Mouse (Mus musculus) midbrain, embryonic 16.5 days (tissue): ENCODE results near the gene Ctbp2. TPM values are rescaled to one million over a fixed set of nuclear protein-coding genes. Genes with fewer than 3 reads are reported as not detected.

Source experiments
- ATAC-seq: fragments of 200-750 bp; cut with Nextera tagmentation; 2 replicates; pipeline ENCODE4 v1.8.0; 2017; ENCODE audit warnings: moderate TSS enrichment
- H3K27ac ChIP-seq: fragments of 300-500 bp; sonication (generic); 2 replicates; pipeline ENCODE4 v1.5.1; 2014; ENCODE audit warnings: mild to moderate bottlenecking, low read length, mixed read lengths
- H3K27me3 ChIP-seq: fragments of 300-500 bp; sonication (generic); 2 replicates; pipeline ENCODE4 v1.6.1; 2014; ENCODE audit warnings: low read depth, low read length, mixed read lengths; ENCODE audit not compliant: control insufficient read depth, insufficient read depth
- H3K36me3 ChIP-seq: fragments of 300-500 bp; sonication (generic); 2 replicates; pipeline ENCODE4 v1.6.1; 2014; ENCODE audit warnings: mild to moderate bottlenecking, low read length, moderate library complexity, mixed read lengths; ENCODE audit not compliant: control insufficient read depth, insufficient read depth
- H3K4me1 ChIP-seq: fragments of 300-500 bp; sonication (generic); 2 replicates; pipeline ENCODE4 v1.6.1; 2014; ENCODE audit warnings: mild to moderate bottlenecking, low read length, mixed read lengths; ENCODE audit not compliant: control insufficient read depth, insufficient read depth
- H3K4me2 ChIP-seq: fragments of 300-500 bp; sonication (generic); 2 replicates; pipeline ENCODE4 v1.6.1; 2014; ENCODE audit warnings: mild to moderate bottlenecking, low read length, mixed read lengths
- H3K4me3 ChIP-seq: fragments of 300-500 bp; sonication (generic); 2 replicates; pipeline ENCODE4 v1.5.1; 2014; ENCODE audit warnings: low read depth, mild to moderate bottlenecking, low read length, moderate library complexity, mixed read lengths
- H3K9ac ChIP-seq: fragments of 300-500 bp; sonication (generic); 2 replicates; pipeline ENCODE4 v1.6.1; 2014; ENCODE audit warnings: low read depth, low read length, mixed read lengths
- H3K9me3 ChIP-seq: fragments of 300-500 bp; sonication (generic); replicated peaks from 2 replicates; pipeline ENCODE4 v1.6.1; 2014; ENCODE audit warnings: mild to moderate bottlenecking, low read length, mixed read lengths; ENCODE audit not compliant: control insufficient read depth, poor library complexity, severe bottlenecking
- WGBS: fragments of 180-500 bp; shearing (Covaris S2); extraction: QIAGEN DNeasy Blood & Tissue Kit; methylation state at CpG from one replicate; pipeline ENCODE4 v1.1.7; 2014; 5-methylcytosine and 5-hydroxymethylcytosine counted together
- polyA plus RNA-seq: library from polyadenylated mRNA; unstranded; fragments of >200 nt; fragmentation: Nextera tagmentation; extraction: Ambion mirVana; gene quantifications from 2 replicates; pipeline ENCODE4 v1.2.1, GENCODE M21; 2015

The Ctbp2 gene
- polyA plus RNA-seq, 1 experiment from 2014 or later, result 43.7 TPM

DNA sequence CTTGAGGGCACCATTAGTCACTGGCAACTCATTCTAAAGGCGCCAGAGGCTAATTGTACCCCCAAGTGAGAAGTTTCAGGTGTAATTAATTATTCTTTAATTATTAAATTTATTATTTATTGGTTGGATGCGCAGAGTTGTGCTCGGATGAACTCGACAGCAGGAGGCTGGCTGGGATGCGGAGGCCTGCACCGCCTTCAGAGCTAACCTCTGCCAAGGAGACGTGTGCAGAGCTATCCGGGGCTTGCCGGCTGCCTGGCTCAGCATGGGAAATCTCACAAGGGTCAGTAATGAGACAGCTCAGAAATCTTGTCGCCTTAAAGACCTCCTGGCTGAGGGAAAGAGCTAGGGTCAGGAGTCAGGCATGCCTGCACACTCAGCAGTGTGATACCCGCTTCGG lies 31.5 kb upstream of the Ctbp2 start:
- H3K4me2 ChIP-seq, result no peak overlapping the region
- no peaks in the 10 kb centered on the region for H3K9me3 ChIP-seq
- no peak overlapping the region for H3K9ac ChIP-seq
- H3K27ac ChIP-seq, result no peak overlapping the region
- no peak for ATAC-seq
- H3K36me3 ChIP-seq, result no peaks in the 10 kb centered on the region
- no peaks in the 10 kb centered on the region for H3K4me1 ChIP-seq
- WGBS, result 74% methylated on average over 12 of the region's 12 CpGs
- no peak overlapping the region for H3K4me3 ChIP-seq
- no peaks in the 10 kb centered on the region for H3K27me3 ChIP-seq

GRCm38 (mm10) chr7:133154846-133155245 lies 30.7 kb upstream of the Ctbp2 start:
- 82% methylated on average over 6 of the region's 6 CpGs for WGBS
- Histone ChIP-seq H3K27ac (no peak overlapping the region), H3K4me2 (no peak overlapping the region), H3K4me3 (no peak overlapping the region), H3K4me1 (no peaks in the 10 kb centered on the region), H3K27me3 (no peaks in the 10 kb centered on the region), H3K9ac (no peak overlapping the region), H3K9me3 (no peaks in the 10 kb centered on the region), H3K36me3 (no peaks in the 10 kb centered on the region)
- ATAC-seq, result no peak

- no peaks in the 10 kb centered on the region for H3K4me1 ChIP-seq
- no peak overlapping the region for H3K4me2 ChIP-seq
- H3K9me3 ChIP-seq, result no peaks in the 10 kb centered on the region
- no peak overlapping the region for H3K9ac ChIP-seq
- ATAC-seq, result no peak
- H3K27ac ChIP-seq, result no peak overlapping the region
- 79% methylated on average over 8 of the region's 8 CpGs for WGBS
- no peaks in the 10 kb centered on the region for H3K36me3 ChIP-seq
- H3K4me3 ChIP-seq, result no peak overlapping the region
- no peaks in the 10 kb centered on the region for H3K27me3 ChIP-seq
Measured at GRCm38 (mm10) chr7:133139689-133140336, 15.7 kb upstream of the Ctbp2 start.

- Histone ChIP-seq H3K27ac (no peak overlapping the region), H3K36me3 (no peaks in the 10 kb centered on the region), H3K9me3 (no peaks in the 10 kb centered on the region), H3K4me3 (no peak overlapping the region), H3K27me3 (no peaks in the 10 kb centered on the region), H3K4me2 (no peak overlapping the region), H3K4me1 (no peaks in the 10 kb centered on the region), H3K9ac (no peak overlapping the region)
- WGBS, result 70% methylated on average over 5 of the region's 5 CpGs
- no peak for ATAC-seq
Measured at GRCm38 (mm10) chr7:133133552-133133951, 9.4 kb upstream of the Ctbp2 start.

DNA sequence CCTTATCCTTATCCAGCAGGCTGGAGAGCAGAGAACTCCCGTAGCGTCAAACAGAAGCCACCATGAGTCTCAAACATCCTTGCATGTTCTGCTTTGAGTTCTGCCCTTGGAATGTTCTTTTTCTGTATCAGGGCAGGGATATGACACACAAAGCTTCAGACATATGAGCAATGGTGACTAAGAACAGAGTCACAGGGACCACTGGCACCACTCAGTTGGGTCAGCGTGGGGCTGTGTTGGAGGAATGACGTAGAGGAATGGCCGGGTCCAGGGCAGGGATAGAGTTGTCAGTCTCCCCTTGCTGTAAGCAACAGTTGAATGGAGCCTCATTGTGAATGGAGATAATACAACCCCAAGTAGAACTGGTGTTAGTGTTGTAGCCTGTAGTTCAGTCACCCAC lies 8.5 kb upstream of the Ctbp2 start:
- H3K27me3 ChIP-seq, result no peaks in the 10 kb centered on the region
- no peak overlapping the region for H3K4me2 ChIP-seq
- no peak overlapping the region for H3K9ac ChIP-seq
- no peaks in the 10 kb centered on the region for H3K9me3 ChIP-seq
- H3K4me3 ChIP-seq, result no peak overlapping the region
- H3K36me3 ChIP-seq, result no peaks in the 10 kb centered on the region
- 95% methylated on average over 5 of the region's 5 CpGs for WGBS
- no peak overlapping the region for H3K27ac ChIP-seq
- no peak for ATAC-seq
- no peaks in the 10 kb centered on the region for H3K4me1 ChIP-seq

GRCm38 (mm10) chr7:133124701-133125485 lies 739 bp upstream of the Ctbp2 start:
- WGBS, result 8% methylated on average over 34 of the region's 34 CpGs
- H3K4me3 ChIP-seq, result peak overlapping the region; percentile 92
- peak overlapping the region; percentile 95 for H3K4me2 ChIP-seq
- no peak for ATAC-seq
- H3K27me3 ChIP-seq, result peaks cover 6% of the 10 kb centered on the region; the same call in 1 of the 2 replicates
- H3K27ac ChIP-seq, result peak overlapping the region; percentile 90; the same call in 1 of the 2 replicates
- H3K9me3 ChIP-seq, result no peaks in the 10 kb centered on the region
- no peaks in the 10 kb centered on the region for H3K36me3 ChIP-seq
- no peak overlapping the region; the same call in 1 of the 2 replicates for H3K9ac ChIP-seq
- peaks cover 16% of the 10 kb centered on the region for H3K4me1 ChIP-seq

DNA sequence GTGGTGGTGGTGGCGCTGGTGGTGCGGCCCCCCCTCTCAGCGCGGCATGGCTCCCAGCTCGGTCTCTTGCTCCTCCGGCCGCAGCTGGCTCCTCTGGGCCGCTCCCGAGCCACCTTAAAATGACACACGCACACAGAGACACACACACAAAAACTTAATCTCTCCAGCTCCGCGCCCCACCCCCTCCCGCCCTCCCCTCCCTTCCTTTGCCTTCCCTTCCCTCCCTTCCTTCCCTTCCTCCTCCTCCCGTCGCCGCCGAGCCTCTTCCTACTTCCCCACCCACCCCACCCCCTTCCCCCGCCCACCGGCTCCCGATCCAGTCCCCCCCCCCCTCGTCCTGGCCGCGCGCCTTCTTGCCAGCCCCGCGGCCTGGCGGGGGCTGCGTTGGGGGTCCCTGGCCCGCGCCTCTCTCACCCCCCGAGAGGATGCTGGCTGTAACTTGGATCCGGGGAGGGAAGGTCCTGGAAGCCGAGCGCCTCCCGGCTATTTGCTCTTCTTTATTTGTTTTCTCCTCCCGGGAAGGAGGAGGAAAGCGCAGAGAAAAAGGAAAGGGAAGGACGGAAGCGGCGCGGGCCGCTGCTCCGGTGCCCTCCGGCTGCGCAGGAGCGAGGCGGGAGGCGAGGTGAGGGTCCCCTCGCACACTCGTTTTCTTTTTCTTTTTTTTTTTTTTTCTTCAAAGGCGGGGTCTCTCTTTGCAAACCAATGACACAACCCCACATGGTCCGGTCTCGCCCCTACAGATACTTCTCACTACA lies 733 bp downstream of the Ctbp2 start, which contains the start of gene Fgfr2:
Gene Fgfr2 (minus strand): TSS at position 107 of the 755 bp plus-strand sequence.
- Histone ChIP-seq H3K4me3 (peak within 1 kb of the TSS; percentile 92), H3K36me3 (no peaks in the 10 kb centered on the region), H3K4me2 (peak within 1 kb of the TSS; percentile 95), H3K27me3 (peaks cover 6% of the 10 kb centered on the region; the same call in 1 of the 2 replicates), H3K9me3 (no peaks in the 10 kb centered on the region), H3K9ac (peak within 1 kb of the TSS; percentile 92), H3K4me1 (peaks cover 18% of the 10 kb centered on the region), H3K27ac (peak within 1 kb of the TSS; percentile 90)
- WGBS, result under 1% methylated on average over 32 of the region's 53 CpGs
- peak; percentile 78 for ATAC-seq

- H3K9me3 ChIP-seq, result no peaks in the 10 kb centered on the region
- under 1% methylated on average over 80 of the region's 102 CpGs for WGBS
- H3K9ac ChIP-seq, result peak overlapping the region; percentile 92
- H3K27me3 ChIP-seq, result peaks cover 6% of the 10 kb centered on the region; the same call in 1 of the 2 replicates
- H3K4me3 ChIP-seq, result peak overlapping the region; percentile 92
- peak overlapping the region; percentile 95 for H3K4me2 ChIP-seq
- H3K36me3 ChIP-seq, result no peaks in the 10 kb centered on the region
- ATAC-seq, result peak; percentile 70
- H3K27ac ChIP-seq, result peak overlapping the region; percentile 90
- peaks cover 23% of the 10 kb centered on the region for H3K4me1 ChIP-seq
Measured at GRCm38 (mm10) chr7:133122379-133123243, 1.5 kb downstream of the Ctbp2 start.
